Mouse (Mus musculus): Measurements from ENCODE around the gene Pdlim1.

Gene Pdlim1

DNA sequence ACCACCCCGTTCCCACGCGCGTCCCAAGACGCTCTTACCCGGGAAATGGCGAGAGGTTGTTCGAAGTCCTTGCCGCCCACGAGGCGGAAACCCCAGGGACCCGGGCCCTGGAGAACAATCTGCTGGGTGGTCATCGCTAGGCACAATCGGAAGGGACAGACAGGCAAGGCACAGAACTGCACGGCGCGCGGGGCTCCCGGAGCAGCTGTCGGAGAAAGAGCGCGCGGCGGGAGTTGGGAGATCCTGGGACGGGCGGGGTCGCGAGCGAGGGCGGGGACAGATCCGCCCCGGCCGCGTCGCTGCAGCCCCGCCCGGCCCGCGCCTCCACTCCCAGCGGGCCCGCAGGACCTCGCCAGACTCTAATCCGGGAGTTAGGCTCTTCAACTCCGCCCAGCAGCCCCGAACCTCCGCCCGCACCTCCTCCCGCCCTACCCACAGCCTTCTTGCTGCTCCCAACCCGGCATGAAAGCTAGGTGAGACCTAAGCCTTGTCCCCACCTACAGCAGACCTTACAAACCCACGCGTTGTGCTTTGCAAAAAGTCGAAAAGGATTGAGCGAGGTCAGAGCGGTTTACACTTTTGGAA is at the start of gene Pdlim1:
TSS of gene Pdlim1 (minus strand) at position 535 of the 585 bp plus-strand sequence.
- peak; percentile 1 to 7 for DNase-seq (ENCODE audit: low read depth in 1 of 2, low spot score in 2 of 2)

DNA sequence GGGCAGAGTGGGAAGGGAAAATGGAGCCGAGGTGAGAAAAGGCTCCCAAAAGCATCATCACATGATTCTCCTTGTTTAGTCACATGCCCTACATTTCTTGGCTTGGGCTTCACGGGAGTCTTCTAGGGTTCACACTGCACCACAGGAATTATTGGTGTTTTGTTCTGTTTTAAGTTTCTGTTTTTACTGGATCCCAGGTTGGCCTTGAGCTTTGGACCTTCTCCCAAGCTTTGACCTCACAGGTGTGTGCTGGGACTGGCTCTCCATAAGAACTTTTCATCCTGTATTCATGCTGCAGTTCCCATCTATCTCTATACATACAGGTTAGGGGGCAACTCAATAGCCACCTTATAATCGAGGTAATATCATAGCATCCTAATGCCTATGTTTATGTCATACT is 47.6 kb upstream of the Pdlim1 start:
- no peak for DNase-seq (ENCODE audit: low read depth in 1 of 2, low spot score in 2 of 2)

DNA sequence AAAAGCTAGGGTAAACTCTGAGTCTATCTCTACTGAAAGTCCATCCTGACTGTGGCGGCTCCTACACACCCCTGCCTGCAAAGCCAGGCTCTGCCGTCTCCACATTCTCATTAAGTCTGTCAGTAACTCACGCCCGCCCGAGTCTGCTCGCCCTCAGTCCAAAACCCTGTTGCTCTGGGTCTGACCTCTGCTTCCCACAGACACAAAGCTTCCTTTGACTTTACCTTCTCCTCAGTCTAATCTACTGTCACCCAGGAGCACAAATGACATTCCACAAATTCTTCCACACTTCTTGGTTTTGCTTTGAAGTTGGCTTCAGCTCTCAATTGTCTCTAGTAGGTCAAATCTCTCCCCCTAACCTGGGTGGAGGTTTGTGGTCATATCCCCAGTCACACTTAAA is 46.9 kb upstream of the Pdlim1 start:
- DNase-seq (ENCODE audit: low read depth in 1 of 2, low spot score in 2 of 2), result no peak

DNA sequence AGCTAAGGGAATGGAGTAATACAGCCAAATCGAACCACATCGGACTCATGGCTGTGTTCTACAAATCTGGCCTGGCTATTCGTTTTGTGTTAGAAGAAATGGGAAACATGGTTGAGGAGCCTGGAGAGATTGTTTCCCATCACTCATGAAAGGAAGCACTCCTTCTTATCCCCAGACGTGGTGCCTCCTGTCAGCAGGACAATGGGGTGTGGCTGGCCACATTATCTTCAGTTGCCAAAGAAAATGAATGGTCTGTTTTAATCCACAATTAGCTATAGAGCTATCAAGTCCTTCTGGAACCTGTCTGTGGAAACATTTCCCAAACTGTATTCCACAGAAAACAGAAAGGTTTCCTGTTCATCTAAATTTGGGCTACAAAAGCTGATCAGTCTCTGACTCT is 45.4 kb upstream of the Pdlim1 start:
- no peak for DNase-seq (ENCODE audit: low read depth in 1 of 2, low spot score in 2 of 2)

DNA sequence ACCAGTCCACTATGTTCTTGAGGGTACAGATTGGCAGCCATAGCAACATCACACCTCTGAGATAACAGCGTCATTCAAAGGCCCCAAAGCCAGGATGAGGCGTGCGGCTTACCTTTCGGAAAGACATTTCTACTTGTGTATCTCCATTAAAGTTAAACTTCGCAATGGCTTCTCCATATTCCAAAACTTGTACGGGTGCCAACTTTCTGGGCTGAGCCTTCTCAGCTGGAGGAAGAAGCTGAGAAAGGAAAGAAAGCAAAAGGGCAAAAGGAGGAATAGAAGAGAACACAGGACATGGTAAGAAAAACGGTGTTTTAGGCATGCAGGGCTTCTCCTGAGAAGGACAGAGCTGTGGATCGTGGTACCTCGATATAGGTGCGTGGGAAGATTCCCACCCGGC is 42.6 kb upstream of the Pdlim1 start:
- no peak for DNase-seq (ENCODE audit: low read depth in 1 of 2, low spot score in 2 of 2)

DNA sequence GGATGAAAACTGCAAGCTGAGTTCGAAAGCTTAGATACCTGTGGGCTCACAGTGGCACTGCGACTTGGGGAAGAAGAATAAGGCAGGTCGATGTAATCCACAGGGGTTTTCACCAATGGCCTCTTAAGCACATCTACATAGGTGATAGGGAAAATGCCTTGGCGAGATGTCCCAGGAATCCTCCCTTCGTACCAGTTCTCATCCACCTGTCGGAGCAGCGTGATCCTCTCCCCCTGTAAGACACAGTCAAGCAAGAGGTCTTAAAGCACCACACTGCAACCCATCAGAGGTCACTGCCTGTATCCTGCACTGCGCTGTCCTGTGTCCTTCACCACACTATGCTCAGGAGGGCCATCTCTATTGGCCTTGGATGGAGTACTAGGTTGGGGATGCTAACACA is 40.0 kb upstream of the Pdlim1 start:
- no peak for DNase-seq (ENCODE audit: low read depth in 1 of 2, low spot score in 2 of 2)

DNA sequence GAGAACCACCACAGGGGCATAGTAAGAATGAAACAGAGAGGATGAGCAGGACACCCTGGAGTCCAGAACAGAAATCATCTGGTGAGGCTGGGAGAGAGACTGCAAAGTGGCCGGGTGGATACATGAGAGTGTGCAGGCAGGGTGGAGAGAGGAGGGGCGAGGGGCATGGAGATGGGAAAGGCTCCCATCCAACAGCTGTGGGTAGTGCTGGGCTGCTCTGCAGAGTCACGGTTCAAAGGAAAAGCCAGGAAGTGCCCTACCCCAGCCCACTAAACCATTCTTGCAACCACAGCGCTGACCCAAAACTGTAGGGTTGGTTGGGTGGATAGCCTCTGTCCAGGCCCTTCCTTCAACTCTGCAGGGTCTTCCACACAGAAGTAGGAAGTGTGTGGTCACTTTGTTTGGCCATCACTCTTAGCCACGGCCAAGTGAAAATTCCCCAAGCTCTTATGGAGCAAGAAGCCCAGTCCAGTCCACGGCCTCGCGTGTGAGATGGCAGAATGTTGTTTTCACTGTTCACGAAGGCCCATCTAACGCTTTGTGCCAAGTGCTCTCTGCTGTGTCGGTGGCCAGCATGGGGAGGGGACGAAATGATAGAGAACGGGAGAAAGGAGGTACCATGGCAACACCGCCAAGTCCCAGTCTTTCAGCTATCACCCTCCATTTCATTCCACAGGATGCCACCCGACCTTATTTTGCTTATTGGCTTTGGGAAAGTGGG is 38.9 kb upstream of the Pdlim1 start:
- no peak for DNase-seq (ENCODE audit: low read depth in 1 of 2, low spot score in 2 of 2)

DNA sequence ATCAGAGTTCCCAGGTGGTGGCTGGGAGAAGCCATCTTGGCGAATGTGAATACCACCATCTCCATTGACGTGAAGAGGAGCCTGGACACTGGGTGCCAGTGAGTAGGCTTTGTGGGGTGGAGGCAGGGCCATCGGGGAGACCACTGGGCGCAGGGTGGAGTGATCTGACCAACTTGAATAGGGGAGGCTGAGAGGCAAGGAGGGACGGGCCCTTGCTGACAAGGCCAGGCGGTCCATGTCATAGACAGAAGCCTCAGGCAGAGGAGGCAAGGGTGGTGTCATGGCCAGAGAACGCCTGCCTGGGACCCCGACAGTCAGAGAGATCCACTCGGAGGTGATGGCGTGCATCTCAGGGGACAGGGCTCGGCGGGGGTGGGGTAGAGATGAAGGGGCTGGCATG is 38.3 kb upstream of the Pdlim1 start:
- no peak for DNase-seq (ENCODE audit: low read depth in 1 of 2, low spot score in 2 of 2)

DNA sequence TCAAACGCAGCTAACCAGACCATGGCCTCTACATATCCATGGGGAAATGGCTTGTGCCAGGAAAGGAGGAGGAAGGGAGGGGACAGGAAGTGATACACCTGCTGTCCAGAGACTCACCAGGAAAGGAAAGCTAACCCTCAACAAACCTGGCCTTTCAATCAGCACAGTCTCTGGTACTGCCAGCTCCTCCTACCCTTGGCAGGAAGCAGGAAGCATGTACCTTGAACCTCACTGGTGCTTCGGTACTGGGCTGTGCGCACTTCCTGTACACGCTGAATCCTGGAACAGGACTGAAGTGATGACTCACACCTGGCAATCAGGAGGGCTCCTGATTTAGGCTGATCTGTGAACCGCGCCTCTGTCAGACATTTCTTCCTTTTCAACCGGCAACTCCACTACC is 35.9 kb upstream of the Pdlim1 start:
- DNase-seq (ENCODE audit: low read depth in 1 of 2, low spot score in 2 of 2), result no peak

DNA sequence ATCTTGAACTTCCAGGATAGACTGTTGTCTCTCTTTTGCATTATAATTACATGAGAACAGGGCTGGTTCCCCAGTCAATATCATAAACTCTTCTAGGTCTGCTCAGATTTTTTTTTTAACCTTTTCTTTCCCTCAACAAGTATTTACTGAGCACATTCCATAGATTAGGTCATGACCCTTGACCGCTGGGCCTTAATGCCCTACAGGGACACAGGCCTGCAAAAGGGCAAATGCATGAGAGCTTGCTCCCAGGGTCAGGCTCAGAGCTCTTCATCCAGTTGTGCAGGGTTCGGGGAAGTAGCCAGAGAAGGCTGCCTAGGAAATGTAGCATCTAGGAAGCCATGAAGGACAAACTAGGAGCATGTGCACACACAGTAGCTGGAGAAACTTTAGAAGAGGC is 35.0 kb upstream of the Pdlim1 start:
- no peak for DNase-seq (ENCODE audit: low read depth in 1 of 2, low spot score in 2 of 2)

DNA sequence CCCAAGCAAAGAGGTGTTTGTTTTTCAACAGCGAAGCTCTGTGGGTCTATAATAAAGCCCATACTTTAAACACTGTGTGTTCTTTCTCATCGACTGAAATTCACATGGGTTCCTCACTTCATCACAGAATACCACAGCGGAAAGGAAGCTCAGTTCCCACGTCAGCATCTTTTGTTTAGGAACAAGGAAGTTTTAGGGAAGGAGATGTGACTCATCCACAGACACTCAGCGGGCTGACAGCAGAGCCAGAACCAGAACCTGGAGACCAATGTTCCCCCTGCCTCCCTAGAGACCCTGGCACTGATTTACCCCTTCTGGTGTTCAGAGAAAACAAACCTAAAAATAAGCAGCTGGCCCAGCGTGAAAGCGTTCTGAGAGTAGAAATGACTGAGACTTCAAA is 33.8 kb upstream of the Pdlim1 start:
- DNase-seq (ENCODE audit: low read depth in 1 of 2, low spot score in 2 of 2), result no peak

DNA sequence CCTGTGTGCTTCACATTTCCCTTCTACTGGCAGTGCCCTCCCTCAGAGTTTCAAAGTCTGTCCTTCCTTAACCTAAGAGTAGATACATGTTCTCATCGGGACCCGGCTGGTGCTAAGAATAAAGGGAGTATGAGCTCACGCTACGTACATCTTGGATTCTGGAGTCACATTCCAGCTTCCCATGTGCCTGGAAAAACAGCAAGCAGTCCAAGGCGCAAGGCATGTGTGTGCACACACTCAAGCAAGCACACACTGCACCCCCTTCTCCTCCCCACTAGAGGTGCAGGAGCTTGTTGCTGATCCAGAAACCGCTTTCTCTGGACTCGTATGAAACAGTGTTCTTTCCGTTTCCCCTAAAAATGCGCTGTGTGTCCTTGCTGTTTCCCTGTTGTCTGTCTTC is 31.3 kb upstream of the Pdlim1 start:
- DNase-seq (ENCODE audit: low read depth in 1 of 2, low spot score in 2 of 2), result no peak

DNA sequence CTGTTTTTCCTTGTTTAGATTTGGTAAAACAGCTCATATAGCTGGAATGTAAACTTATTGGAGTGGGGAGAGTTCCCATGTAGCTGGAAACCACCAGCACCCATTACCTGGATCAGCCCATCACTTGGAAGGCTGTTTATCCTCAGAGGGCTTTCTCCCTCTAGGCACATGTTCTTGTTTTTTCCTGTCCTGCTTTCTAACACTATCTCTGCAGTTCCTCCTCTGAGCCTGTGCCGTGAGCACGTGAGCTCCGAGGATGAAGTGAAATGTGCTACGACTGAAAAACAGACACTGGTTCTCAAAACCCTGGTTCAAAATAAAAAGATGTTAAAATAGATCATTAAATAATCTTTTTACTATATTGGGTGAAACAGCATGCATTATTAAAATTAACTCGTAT is 30.8 kb upstream of the Pdlim1 start:
- DNase-seq (ENCODE audit: low read depth in 1 of 2, low spot score in 2 of 2), result no peak

DNA sequence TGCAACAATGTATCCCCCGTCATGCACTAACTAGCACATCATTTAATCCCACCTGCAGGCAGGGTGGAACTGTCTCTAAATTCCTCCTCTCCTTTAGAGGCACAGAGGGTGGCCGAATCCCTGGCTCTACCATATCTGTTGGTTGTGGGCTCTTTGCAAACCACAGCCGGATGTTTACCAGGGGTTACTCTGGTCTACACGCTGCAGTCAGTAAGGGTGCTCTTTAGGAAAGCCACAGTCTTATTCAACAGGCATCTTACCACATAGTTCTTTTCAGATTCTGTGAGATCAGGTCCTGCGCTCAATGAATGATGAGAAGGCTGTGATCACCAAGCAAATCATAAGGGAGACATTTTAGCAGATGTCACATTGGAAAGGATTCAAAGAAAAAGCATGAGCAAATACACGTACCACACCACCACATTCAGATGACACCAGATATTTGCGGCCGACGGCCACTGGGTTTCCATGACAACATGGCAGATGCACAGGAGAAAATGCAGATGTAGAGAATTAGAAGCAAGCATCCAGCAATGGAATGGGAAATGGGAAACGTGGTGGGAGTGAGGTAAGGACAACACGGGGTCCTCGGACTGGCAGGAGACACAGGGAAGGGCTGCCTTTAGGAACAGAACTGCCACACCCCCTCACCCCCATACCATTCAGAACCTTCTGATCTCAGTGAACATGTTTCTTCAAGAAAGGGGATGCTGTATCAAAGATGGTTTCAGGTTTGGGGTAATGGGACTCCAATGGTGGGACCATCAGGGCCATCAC is 28.5 kb upstream of the Pdlim1 start:
- DNase-seq (ENCODE audit: low read depth in 1 of 2, low spot score in 2 of 2), result no peak

DNA sequence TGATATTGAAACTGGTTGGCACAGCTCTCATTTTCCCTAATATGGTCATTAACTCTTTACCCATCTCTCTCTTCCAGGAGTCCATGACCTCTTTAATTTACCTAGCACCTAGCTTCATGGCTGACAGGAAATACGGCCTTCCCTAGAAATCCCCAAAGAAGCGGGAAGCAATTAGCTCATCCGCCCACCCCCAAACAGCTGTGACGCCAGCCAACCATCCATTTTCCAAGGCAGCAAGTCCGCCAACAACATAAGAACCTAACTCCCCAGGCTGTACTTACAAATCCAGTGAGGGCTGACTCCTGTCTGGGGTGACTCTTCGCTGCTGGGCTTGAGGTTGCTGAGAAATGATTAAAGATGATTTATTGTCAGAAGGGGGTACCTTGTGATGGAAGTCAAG is 27.5 kb upstream of the Pdlim1 start:
- DNase-seq (ENCODE audit: low read depth in 1 of 2, low spot score in 2 of 2), result no peak

DNA sequence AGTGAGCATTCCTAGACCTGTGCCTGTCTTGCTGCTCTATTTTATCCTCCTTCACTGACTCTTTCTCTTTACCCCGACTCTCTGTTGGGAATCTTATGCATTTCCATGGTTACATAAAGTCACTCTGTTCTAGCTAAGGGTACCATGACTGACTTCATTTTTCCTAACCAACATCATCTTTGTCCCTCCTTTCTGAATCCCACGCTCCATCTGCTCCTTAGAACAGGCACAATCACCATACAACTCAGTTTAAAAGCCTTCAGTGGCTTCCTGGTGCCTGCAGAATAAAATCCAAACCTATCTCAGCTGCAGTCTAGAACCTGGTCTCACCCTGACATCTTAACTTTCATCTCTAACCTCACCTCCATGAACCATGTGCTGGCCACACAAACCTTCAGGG is 26.9 kb upstream of the Pdlim1 start:
- DNase-seq (ENCODE audit: low read depth in 1 of 2, low spot score in 2 of 2), result no peak

DNA sequence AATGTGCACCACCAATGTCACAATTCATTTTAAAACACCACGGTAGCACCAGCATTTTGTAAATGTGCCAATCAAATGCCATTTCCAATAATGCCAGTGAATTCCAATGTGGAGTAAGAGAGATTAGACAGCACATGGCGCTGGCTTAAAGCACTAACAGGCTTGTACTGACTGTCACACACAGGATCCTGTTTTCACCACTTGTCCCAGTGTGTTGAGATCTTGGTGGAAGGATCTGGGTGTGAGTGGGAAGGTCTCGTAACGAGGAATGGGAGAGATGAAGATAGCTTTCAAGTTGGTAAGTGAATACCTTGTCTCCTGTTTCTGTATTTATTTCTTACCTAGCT is 26.1 kb upstream of the Pdlim1 start:
- DNase-seq (ENCODE audit: low read depth in 1 of 2, low spot score in 2 of 2), result no peak

DNA sequence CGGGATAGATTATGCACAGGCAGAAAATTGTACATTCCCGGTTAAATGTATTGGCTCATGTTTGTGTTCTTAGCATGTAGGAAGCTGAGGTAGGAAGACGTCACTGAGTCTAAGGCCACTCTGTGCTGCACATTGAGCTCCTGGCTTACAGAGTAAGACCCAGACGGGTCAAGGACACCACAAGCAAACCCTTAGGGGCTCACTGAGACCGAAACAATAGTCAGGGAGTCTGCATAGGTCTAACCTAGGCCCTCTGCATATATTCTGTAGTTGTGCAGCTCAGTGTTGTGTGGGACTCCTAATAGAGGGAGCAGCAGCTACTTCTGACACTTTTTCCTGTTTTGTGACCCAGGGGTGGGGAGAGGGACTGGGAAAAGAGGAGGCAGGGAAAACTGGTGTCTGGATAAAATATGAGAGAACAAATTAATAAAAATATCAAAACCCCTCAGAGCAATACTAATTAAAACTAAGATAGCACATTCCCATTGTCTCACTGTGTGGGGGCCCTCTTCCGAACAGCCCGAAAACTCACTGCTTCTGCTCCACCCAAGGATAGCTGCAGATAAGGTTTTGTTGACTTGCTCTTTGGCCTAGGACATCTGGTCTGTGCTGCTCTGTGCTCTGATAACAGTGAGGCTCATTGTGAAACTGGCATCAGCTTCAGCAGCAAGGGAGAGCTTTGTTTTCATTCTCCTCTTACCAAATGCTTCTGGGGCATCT is 25.6 kb upstream of the Pdlim1 start:
- DNase-seq (ENCODE audit: low read depth in 1 of 2, low spot score in 2 of 2), result no peak

DNA sequence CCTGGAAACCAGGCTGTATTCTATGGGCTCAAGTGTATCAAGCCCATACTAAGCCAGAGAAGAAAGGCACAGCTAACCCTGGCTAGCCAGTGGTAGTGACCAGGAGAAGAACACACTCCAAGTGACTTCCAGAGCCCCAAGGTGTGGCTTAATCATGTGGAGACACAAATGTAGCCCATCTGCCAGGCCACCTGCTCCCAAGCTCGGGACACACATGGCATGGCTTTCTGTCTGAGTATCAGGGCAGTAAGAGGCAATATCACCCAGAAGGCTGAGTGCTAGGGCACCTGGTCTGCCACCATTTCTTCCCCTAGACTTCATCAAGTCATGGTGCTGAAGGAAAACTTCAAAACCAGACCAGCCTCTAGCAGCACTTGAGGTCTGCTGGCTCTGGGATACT is 22.6 kb upstream of the Pdlim1 start:
- DNase-seq (ENCODE audit: low read depth in 1 of 2, low spot score in 2 of 2), result no peak

DNA sequence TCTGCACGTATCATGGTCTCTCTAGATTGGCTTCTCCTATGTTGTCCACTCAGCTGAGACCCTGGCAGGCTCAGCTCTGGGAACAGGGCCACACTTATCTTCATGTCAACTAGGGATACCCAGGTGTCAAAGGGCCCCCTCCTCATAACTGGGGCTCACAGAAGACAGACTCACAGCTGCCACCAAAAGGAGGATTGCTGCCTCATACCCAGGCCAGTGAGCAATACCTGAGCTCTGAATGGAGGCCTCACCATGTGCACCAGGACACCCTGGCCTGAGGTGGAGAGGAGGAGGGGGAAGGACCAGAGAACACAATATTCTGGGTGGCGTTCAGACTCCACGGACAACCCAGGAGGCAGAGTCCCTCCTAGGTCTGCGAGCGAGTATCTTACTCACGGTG is 22.1 kb upstream of the Pdlim1 start:
- DNase-seq (ENCODE audit: low read depth in 1 of 2, low spot score in 2 of 2), result no peak

DNA sequence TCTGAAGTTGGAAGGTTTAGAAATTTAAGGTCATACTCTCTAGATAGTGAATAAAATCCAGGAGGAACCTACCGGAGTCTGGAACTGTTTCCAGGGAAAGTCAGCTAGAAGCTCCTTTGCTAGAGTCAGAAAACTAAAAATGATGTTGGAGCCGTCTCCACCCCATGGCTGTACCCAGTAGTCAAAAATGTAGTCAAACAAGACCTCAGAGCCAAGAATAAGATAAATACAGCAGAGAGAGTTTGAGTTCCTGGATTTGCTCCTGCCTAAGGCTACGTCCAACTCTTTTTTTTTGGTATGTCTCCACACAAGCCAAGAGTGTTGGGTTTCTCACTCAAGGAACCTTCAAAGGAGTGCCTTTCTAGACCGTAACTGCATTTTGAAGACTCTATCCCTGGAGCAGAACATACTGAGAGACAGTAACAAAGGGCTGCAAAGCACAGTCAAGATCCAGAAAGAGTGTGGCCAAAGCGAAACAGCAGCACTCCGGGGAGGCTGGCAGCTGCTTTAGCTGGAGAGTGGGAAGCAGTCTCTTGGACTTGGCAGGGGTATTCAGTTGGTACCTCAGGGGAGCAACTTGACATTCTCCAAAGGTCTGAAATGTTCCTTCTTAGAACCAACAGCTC is 18.6 kb upstream of the Pdlim1 start:
- DNase-seq (ENCODE audit: low read depth in 1 of 2, low spot score in 2 of 2), result no peak

DNA sequence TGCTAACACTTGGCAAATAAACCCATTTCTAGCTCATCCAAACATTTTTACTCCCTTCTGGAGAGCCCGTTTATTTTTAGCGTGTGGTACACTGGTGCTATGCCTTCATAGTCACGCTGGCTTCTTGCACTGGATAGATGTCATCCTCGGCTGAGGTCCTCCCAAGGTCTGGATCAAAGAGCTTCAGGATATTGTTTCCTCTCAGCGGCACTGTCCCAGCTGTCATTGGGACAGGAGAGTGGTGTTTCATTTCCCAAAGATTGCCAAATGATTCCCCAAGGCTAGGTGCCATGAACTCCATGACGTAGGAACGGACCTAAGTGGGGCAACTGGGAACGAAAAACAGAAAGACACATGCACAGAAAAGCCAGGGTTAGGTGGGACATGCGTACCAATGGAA is 16.8 kb upstream of the Pdlim1 start:
- no peak for DNase-seq (ENCODE audit: low read depth in 1 of 2, low spot score in 2 of 2)

Measured in monocyte, adult 2 months (primary cell).